Mouse (Mus musculus) erythroblast, embryonic 14.5 days (primary cell): ENCODE data around the gene Kdm8.

ENCODE experiments used
- GATA1 ChIP-seq: IDR thresholded peaks from 2 replicates; pipeline ENCODE4 v1.6.1; 2012; ENCODE audit warnings: low read length, inconsistent platforms, mixed read lengths
- TAL1 ChIP-seq: IDR thresholded peaks from 3 replicates; pipeline ENCODE4 v1.6.1; 2012; ENCODE audit warnings: low read length, inconsistent platforms, mixed read lengths

- TF ChIP-seq TAL1 (no peak), GATA1 (no peak)
Measured at GRCm38 (mm10) chr7:125430170-125430842, 14.2 kb upstream of the Kdm8 start.
